Mouse (Mus musculus) limb, embryonic 11.5 days (tissue): ENCODE measurements around the gene Acads. TPM values are rescaled to one million over a fixed set of nuclear protein-coding genes. Genes with fewer than 3 reads are reported as not detected.
"Not testable (repeated sequence)": the region's sequence is repeated elsewhere in the genome, so short reads cannot be mapped to it uniquely, and the experiment has no call there.

Experiments used
- ATAC-seq: fragments of 200-750 bp; cut with Nextera tagmentation; 2 replicates; pipeline ENCODE4 v1.8.0; 2017; ENCODE audit warnings: low read depth; ENCODE audit not compliant: insufficient number of reproducible peaks, low FRiP score, low TSS enrichment
- DNase-seq: peaks from one replicate; pipeline ENCODE4 v3.0.0-alpha.2; 2015; ENCODE audit warnings: low spot score
- H3K27ac ChIP-seq: fragments of 300-500 bp; sonication (generic); replicated peaks from 2 replicates; pipeline ENCODE4 v1.5.1; 2014; ENCODE audit warnings: low read depth, mild to moderate bottlenecking, low read length
- H3K27me3 ChIP-seq: fragments of 300-500 bp; sonication (generic); 2 replicates; pipeline ENCODE4 v1.6.1; 2014; ENCODE audit warnings: mild to moderate bottlenecking, low read length, mixed read lengths; ENCODE audit not compliant: control insufficient read depth, insufficient read depth
- H3K36me3 ChIP-seq: fragments of 300-500 bp; sonication (generic); 2 replicates; pipeline ENCODE4 v1.6.1; 2014; ENCODE audit warnings: mild to moderate bottlenecking, low read length, moderate library complexity, mixed read lengths; ENCODE audit not compliant: control insufficient read depth, insufficient read depth
- H3K4me1 ChIP-seq: fragments of 300-500 bp; sonication (generic); 2 replicates; pipeline ENCODE4 v1.6.1; 2014; ENCODE audit warnings: low read length, mixed read lengths; ENCODE audit not compliant: control insufficient read depth, insufficient read depth
- H3K4me2 ChIP-seq: fragments of 300-500 bp; sonication (generic); 2 replicates; pipeline ENCODE4 v1.6.1; 2014; ENCODE audit warnings: low read depth, mild to moderate bottlenecking, moderate library complexity; ENCODE audit not compliant: severe bottlenecking
- H3K4me3 ChIP-seq: fragments of 300-500 bp; sonication (generic); 2 replicates; pipeline ENCODE4 v1.5.1; 2014; ENCODE audit warnings: low read depth, low read length
- H3K9ac ChIP-seq: fragments of 300-500 bp; sonication (generic); 2 replicates; pipeline ENCODE4 v1.6.1; 2014; ENCODE audit warnings: mild to moderate bottlenecking, low read length
- H3K9me3 ChIP-seq: fragments of 300-500 bp; sonication (generic); 2 replicates; pipeline ENCODE4 v1.6.1; 2016; ENCODE audit warnings: low read length; ENCODE audit not compliant: control insufficient read depth
- WGBS: fragments of 180-500 bp; shearing (Covaris S2); extraction: QIAGEN DNeasy Blood & Tissue Kit; methylation state at CpG from one replicate; pipeline ENCODE4 v1.1.7; 2014; 5-methylcytosine and 5-hydroxymethylcytosine counted together
- polyA plus RNA-seq: library from polyadenylated mRNA; unstranded; fragments of >200 nt; fragmentation: Nextera tagmentation; extraction: Ambion mirVana; gene quantifications from 2 replicates; pipeline ENCODE4 v1.2.1, GENCODE M21; 2014

Gene Acads
- polyA plus RNA-seq, 1 experiment from 2014 or later, result 49.3 TPM

- H3K4me1 ChIP-seq, result no peaks in the 10 kb centered on the region
- H3K9me3 ChIP-seq, result no peaks in the 10 kb centered on the region
- H3K9ac ChIP-seq, result no peak overlapping the region
- no peak overlapping the region for H3K4me2 ChIP-seq
- peaks cover 6% of the 10 kb centered on the region; the same call in 1 of the 2 replicates for H3K36me3 ChIP-seq
- H3K4me3 ChIP-seq, result no peak overlapping the region
- ATAC-seq, result no peak
- H3K27ac ChIP-seq, result no peak overlapping the region
- DNase-seq, result no peak
- no peaks in the 10 kb centered on the region for H3K27me3 ChIP-seq
- WGBS, result 85% methylated on average over 5 of the region's 5 CpGs
These were observed 37.5 kb downstream of the Acads start for GRCm38 (mm10) chr5:115081636-115082035.

DNA sequence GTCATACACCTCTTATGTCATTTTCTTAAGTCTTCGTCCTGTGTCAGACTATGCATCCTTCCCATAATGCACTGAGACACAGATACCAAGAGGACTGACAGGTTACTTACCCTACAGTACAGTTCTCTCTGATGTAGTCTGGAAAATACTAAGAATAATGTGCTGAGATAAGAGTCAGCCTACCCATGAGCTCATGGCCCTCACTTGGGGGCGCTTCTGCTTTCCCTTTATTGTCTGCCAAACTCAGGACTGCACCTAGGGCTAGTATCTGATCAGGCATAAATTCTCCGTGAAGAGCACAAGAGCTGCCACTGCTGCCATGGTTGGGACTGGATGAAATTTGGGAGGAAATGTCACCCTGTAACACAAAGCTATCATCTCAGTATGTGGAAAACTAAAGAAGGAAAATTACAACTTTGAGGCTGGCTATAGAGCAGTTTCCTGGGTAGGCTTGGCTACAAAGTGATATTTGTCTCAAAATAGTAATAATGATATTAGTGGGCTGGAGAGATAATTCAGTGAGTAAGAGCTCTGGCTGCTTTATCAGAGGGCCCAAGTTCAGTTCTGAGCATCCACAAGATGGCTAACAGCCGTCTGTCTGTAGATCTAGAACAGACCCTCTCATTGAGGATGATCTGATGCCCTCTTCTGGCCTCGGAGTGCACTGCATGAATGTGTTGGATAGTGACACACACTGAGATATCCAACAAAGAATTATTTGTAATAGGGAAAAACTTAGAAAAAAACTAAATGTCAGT is 42.8 kb downstream of the Acads start:
- Histone ChIP-seq H3K4me1 (peaks cover 8% of the 10 kb centered on the region), H3K4me3 (no peak overlapping the region), H3K9me3 (no peaks in the 10 kb centered on the region), H3K4me2 (no peak overlapping the region), H3K27me3 (no peaks in the 10 kb centered on the region), H3K9ac (no peak overlapping the region), H3K27ac (no peak overlapping the region), H3K36me3 (no peaks in the 10 kb centered on the region; the same call in 1 of the 2 replicates)
- ATAC-seq (no peak), DNase-seq (peak; percentile 75)
- WGBS, result 59% methylated on average over 5 of the region's 5 CpGs

DNA sequence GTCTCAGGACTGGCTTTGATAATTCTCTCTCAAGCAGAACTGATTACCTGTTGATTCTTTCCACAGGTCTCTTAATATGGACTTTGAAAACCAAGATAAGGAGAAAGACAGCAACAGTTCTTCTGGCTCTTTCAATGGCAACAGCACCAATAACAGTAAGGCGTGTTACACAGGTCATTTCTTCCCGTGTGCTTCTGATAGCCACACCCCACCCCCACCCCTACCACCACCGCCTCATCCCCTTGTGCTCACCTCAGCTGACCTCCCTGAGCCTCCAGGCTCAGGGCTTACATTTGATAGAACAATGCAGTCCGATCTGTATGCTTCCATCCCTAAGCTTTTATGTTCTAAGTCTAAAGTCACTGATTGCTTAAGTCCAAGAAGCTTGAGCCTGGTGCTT is 44.4 kb downstream of the Acads start:
- no peak for DNase-seq

GRCm38 (mm10) chr5:115073306-115073705 is 45.8 kb downstream of the Acads start:
- DNase-seq, H3K9ac ChIP-seq, H3K9me3 ChIP-seq, H3K4me2 ChIP-seq, H3K27ac ChIP-seq, H3K4me1 ChIP-seq, H3K4me3 ChIP-seq, ATAC-seq, H3K27me3 ChIP-seq, H3K36me3 ChIP-seq: not testable (repeated sequence)
- 12% methylated on average over 8 of the region's 8 CpGs for WGBS

More for the DNA sequence above, 44.4 kb downstream of the Acads start:
- Histone ChIP-seq H3K9me3 (no peaks in the 10 kb centered on the region), H3K27ac (no peak overlapping the region), H3K27me3 (no peaks in the 10 kb centered on the region), H3K36me3 (no peaks in the 10 kb centered on the region; the same call in 1 of the 2 replicates), H3K4me1 (peaks cover 8% of the 10 kb centered on the region), H3K4me3 (no peak overlapping the region), H3K9ac (no peak overlapping the region), H3K4me2 (no peak overlapping the region)
- WGBS, result 80% methylated on average over 4 of the region's 4 CpGs
- ATAC-seq, result no peak

GRCm38 (mm10) chr5:115072143-115072542 is 47.0 kb downstream of the Acads start:
- DNase-seq (no peak), ATAC-seq (no peak)
- Histone ChIP-seq H3K9ac (no peak overlapping the region), H3K27ac (no peak overlapping the region), H3K4me1 (peaks cover 8% of the 10 kb centered on the region), H3K4me2 (no peak overlapping the region), H3K9me3 (no peaks in the 10 kb centered on the region), H3K27me3 (no peaks in the 10 kb centered on the region), H3K36me3 (no peaks in the 10 kb centered on the region; the same call in 1 of the 2 replicates), H3K4me3 (no peak overlapping the region)
- 86% methylated on average over 7 of the region's 7 CpGs for WGBS

GRCm38 (mm10) chr5:115071096-115071901 is 47.8 kb downstream of the Acads start:
- ATAC-seq, result no peak
- WGBS, result 84% methylated on average over 11 of the region's 11 CpGs
- no peak overlapping the region for H3K4me2 ChIP-seq

GRCm38 (mm10) chr5:115070457-115070856 is 48.7 kb downstream of the Acads start:
- no peak overlapping the region for H3K27ac ChIP-seq
- H3K4me1 ChIP-seq, result peaks cover 8% of the 10 kb centered on the region
- no peak for ATAC-seq

More at GRCm38 (mm10) chr5:115071096-115071901, 47.8 kb downstream of the Acads start:
- H3K9me3 ChIP-seq, result no peaks in the 10 kb centered on the region
- peaks cover 8% of the 10 kb centered on the region for H3K4me1 ChIP-seq
- H3K36me3 ChIP-seq, result no peaks in the 10 kb centered on the region; the same call in 1 of the 2 replicates
- no peak overlapping the region for H3K4me3 ChIP-seq
- no peak overlapping the region; the same call in 1 of the 2 replicates for H3K27ac ChIP-seq
- no peak overlapping the region for H3K9ac ChIP-seq
- H3K27me3 ChIP-seq, result no peaks in the 10 kb centered on the region
- no peak for DNase-seq

GRCm38 (mm10) chr5:115069611-115070010 is 49.5 kb downstream of the Acads start:
- Histone ChIP-seq H3K9me3 (no peaks in the 10 kb centered on the region), H3K27me3 (no peaks in the 10 kb centered on the region), H3K9ac (no peak overlapping the region), H3K36me3 (no peaks in the 10 kb centered on the region), H3K4me2 (no peak overlapping the region), H3K4me3 (no peak overlapping the region), H3K27ac (no peak overlapping the region), H3K4me1 (peaks cover 8% of the 10 kb centered on the region)
- ATAC-seq, result no peak
- WGBS, result 88% methylated on average over 3 of the region's 3 CpGs
- no peak for DNase-seq

More at GRCm38 (mm10) chr5:115070457-115070856, 48.7 kb downstream of the Acads start:
- H3K27me3 ChIP-seq, result no peaks in the 10 kb centered on the region
- no peak for DNase-seq
- H3K9ac ChIP-seq, result no peak overlapping the region
- 97% methylated on average over 2 of the region's 2 CpGs for WGBS
- no peaks in the 10 kb centered on the region for H3K9me3 ChIP-seq
- no peaks in the 10 kb centered on the region for H3K36me3 ChIP-seq
- no peak overlapping the region for H3K4me3 ChIP-seq
- H3K4me2 ChIP-seq, result no peak overlapping the region
